Mouse (Mus musculus) lung, adult 2 months (tissue): Measurements from ENCODE around the gene Sdr9c7.

Experiments used
- CTCF ChIP-seq: fragments of 200-500 bp; IDR thresholded peaks from 2 replicates; pipeline ENCODE4 v1.5.1; 2011; ENCODE audit warnings: mild to moderate bottlenecking, low read length, control low read depth; ENCODE audit not compliant: insufficient read depth
- POLR2A ChIP-seq: fragments of 200-500 bp; IDR thresholded peaks from 2 replicates; pipeline ENCODE4 v1.6.1; 2011; ENCODE audit warnings: low read depth, mild to moderate bottlenecking, control low read depth, low read length, borderline replicate concordance; ENCODE audit errors: extremely low read depth

- TF ChIP-seq POLR2A (no peak), CTCF (no peak)
Observed at GRCm38 (mm10) chr10:127881041-127881440, 17.3 kb upstream of the Sdr9c7 start.
